Mouse (Mus musculus) hindbrain, embryonic 16.5 days (tissue): ENCODE data around the gene Zfp583. TPM values are rescaled to one million over a fixed set of nuclear protein-coding genes. Genes with fewer than 3 reads are reported as not detected.

ENCODE experiments used
- ATAC-seq: fragments of 200-750 bp; cut with Nextera tagmentation; 2 replicates; pipeline ENCODE4 v1.8.0; 2017; ENCODE audit warnings: moderate TSS enrichment, moderate library complexity
- H3K27ac ChIP-seq: fragments of 300-500 bp; sonication (generic); 2 replicates; pipeline ENCODE4 v1.5.1; 2014; ENCODE audit warnings: low read depth, mild to moderate bottlenecking, control low read depth, low read length, moderate library complexity
- H3K27me3 ChIP-seq: fragments of 300-500 bp; sonication (generic); replicated peaks from 2 replicates; pipeline ENCODE4 v1.6.1; 2014; ENCODE audit warnings: low read length; ENCODE audit not compliant: control insufficient read depth, insufficient read depth
- H3K36me3 ChIP-seq: fragments of 300-500 bp; sonication (generic); 2 replicates; pipeline ENCODE4 v1.6.1; 2014; ENCODE audit warnings: mild to moderate bottlenecking, low read length, moderate library complexity, mixed read lengths; ENCODE audit not compliant: control insufficient read depth, insufficient read depth
- H3K4me1 ChIP-seq: fragments of 300-500 bp; sonication (generic); 2 replicates; pipeline ENCODE4 v1.6.1; 2014; ENCODE audit warnings: low read depth, low read length; ENCODE audit not compliant: control insufficient read depth, insufficient read depth
- H3K4me2 ChIP-seq: fragments of 300-500 bp; sonication (generic); 2 replicates; pipeline ENCODE4 v1.6.1; 2014; ENCODE audit warnings: mild to moderate bottlenecking, low read length, control low read depth, moderate library complexity
- H3K4me3 ChIP-seq: fragments of 300-500 bp; sonication (generic); 2 replicates; pipeline ENCODE4 v1.5.1; 2014; ENCODE audit warnings: mild to moderate bottlenecking, low read length, control low read depth, moderate library complexity
- H3K9ac ChIP-seq: fragments of 300-500 bp; sonication (generic); 2 replicates; pipeline ENCODE4 v1.6.1; 2014; ENCODE audit warnings: low read depth, mild to moderate bottlenecking, control low read depth, low read length, moderate library complexity
- H3K9me3 ChIP-seq: fragments of 300-500 bp; sonication (generic); 2 replicates; pipeline ENCODE4 v1.6.1; 2014; ENCODE audit warnings: mild to moderate bottlenecking, low read length, moderate library complexity; ENCODE audit not compliant: control insufficient read depth
- WGBS: fragments of 180-500 bp; shearing (Covaris S2); extraction: QIAGEN DNeasy Blood & Tissue Kit; methylation state at CpG from one replicate; pipeline ENCODE4 v1.1.7; 2014; 5-methylcytosine and 5-hydroxymethylcytosine counted together
- polyA plus RNA-seq: library from polyadenylated mRNA; unstranded; fragments of >200 nt; fragmentation: Nextera tagmentation; extraction: Ambion mirVana; gene quantifications from 2 replicates; pipeline ENCODE4 v1.2.1, GENCODE M21; 2015

Zfp583 gene
- polyA plus RNA-seq, 1 experiment from 2014 or later: 14.7 TPM

- Histone ChIP-seq H3K4me3 (no peak overlapping the region), H3K9me3 (no peaks in the 10 kb centered on the region), H3K4me1 (no peaks in the 10 kb centered on the region), H3K9ac (no peak overlapping the region), H3K27ac (no peak overlapping the region), H3K36me3 (no peaks in the 10 kb centered on the region), H3K4me2 (no peak overlapping the region), H3K27me3 (no peaks in the 10 kb centered on the region)
- ATAC-seq: no peak
- 67% methylated on average over 8 of the region's 8 CpGs for WGBS
These were observed 65.4 kb downstream of the Zfp583 start for GRCm38 (mm10) chr7:6265695-6266094.

Other genes with a start within 250 kb of the Zfp583 start
- gene Zfp787, start 175.3 kb downstream of the Zfp583 start, polyA plus RNA-seq: 24.3 and 25.7 TPM in 2 replicates
- gene Zfp444, start 159.1 kb downstream of the Zfp583 start, polyA plus RNA-seq: 77.6 and 86.3 TPM in 2 replicates
- not detected in 2 replicates for gene Galp, start 134.2 kb downstream of the Zfp583 start, polyA plus RNA-seq
- not detected in 2 replicates for gene Zscan5b, start 109.0 kb downstream of the Zfp583 start, polyA plus RNA-seq
- gene Epp13, start 78.6 kb downstream of the Zfp583 start, polyA plus RNA-seq: not detected in 2 replicates
- 14.0 and 14.5 TPM in 2 replicates for gene Zfp667, start 44.7 kb downstream of the Zfp583 start, polyA plus RNA-seq
- 7.7 and 8.0 TPM in 2 replicates for gene Gm3854, start 12.5 kb upstream of the Zfp583 start, polyA plus RNA-seq
- 5.7 and 7.1 TPM in 2 replicates for gene Zfp78, start 32.0 kb upstream of the Zfp583 start, polyA plus RNA-seq
- 11.8 and 13.4 TPM in 2 replicates for gene Zfp28, start 52.0 kb upstream of the Zfp583 start, polyA plus RNA-seq
- 7.2 and 9.5 TPM in 2 replicates for gene Smim17, start 67.4 kb upstream of the Zfp583 start, polyA plus RNA-seq
- not detected in 2 replicates for gene Gm20715, start 79.0 kb upstream of the Zfp583 start, polyA plus RNA-seq
- gene Olfr1344, start 107.4 kb upstream of the Zfp583 start, polyA plus RNA-seq: 0.31 and 0.39 TPM in 2 replicates
- not detected in 2 replicates for gene Olfr1336, start 124.9 kb upstream of the Zfp583 start, polyA plus RNA-seq
- gene Olfr1346, start 135.8 kb upstream of the Zfp583 start, polyA plus RNA-seq: not detected in 2 replicates
- gene Olfr5, start 155.7 kb upstream of the Zfp583 start, polyA plus RNA-seq: not detected in 2 replicates
- not detected in 2 replicates for gene Olfr1347, start 168.5 kb upstream of the Zfp583 start, polyA plus RNA-seq
- gene Olfr1348, start 177.5 kb upstream of the Zfp583 start, polyA plus RNA-seq: not detected in 2 replicates
- not detected in 2 replicates for gene Olfr1349, start 191.7 kb upstream of the Zfp583 start, polyA plus RNA-seq
- gene Olfr1350, start 233.6 kb upstream of the Zfp583 start, polyA plus RNA-seq: not detected in 2 replicates